Mouse (Mus musculus) spleen, embryonic (tissue): ENCODE results near the gene Tmod4.

Experiments
- CTCF ChIA-PET: fragments of 350-600 bp; sonication (Branson Sonifier 250); formaldehyde crosslinking; loops from one replicate; lab custom pipeline; 2022; lab: Charles Lee

Tmod4 gene

DNA sequence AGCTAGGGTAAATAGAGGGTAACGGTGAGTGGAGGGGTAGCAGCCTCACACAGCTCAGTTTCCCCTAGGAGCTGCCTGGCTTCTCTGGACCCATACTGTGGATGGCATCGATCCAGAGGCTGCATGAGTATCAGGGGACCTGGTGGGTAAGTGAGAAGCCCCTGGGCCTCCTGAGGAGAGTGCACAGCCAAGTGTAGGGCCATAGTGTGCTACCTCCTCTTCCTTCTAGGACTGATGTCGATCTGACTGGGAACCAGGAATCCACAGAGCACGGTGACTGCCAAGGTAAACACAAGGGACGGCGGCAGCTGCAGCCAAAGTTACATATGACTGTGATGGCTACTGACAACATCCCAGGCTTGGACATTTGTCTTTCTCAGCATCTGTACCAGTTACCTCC, 46.8 kb downstream of the Tmod4 start:
- CTCF ChIA-PET: no interaction called here

- CTCF ChIA-PET: interaction anchor here (0.6 kb wide), 2 partner anchors 18 to 31 kb away, joined by 3 read pairs; partner anchors contain the start of gene Tnfaip8l2
These were observed 48.4 kb downstream of the Tmod4 start for GRCm38 (mm10) chr3:95172526-95173255.

DNA sequence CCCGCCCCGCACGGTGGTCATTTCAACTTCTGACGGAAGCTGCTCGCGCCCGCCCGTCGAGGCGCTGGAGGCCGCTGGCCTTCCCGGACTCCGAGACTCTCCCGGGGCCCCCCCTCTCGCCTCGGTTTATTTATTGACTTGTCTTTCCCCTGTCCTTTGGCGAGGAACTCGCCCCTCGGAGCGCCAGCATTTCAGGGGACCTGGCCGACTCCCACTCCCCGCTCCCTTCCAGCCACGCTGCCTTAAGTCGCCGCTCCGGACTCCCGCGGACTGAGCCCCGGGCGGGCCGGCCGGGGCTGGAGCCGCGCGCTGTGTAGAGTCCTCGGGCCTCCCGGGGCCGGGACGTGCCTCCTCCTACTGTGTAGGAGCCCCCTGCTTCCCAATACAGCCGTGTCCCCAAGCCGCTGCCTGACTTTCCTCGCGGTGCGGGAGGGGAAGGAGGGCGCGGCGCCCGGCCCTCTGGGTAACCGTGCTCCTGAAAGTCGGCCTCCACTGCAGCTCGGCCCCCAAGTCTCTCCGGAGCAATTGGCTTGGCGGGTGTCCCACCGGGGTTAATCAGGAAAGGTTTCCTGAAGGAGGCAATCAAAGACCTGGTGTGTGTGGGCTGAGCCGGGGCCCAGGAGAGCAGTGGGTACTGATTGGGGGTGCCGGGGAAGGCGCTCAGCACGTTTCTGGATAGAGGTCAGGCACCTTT, 49.1 kb downstream of the Tmod4 start:
- CTCF ChIA-PET: interaction anchor here (0.6 kb wide), 2 partner anchors 18 to 32 kb away, joined by 3 read pairs; partner anchors contain the start of gene Tnfaip8l2

GRCm38 (mm10) chr3:95174011-95174592, 49.8 kb downstream of the Tmod4 start:
- CTCF ChIA-PET: no interaction called here

DNA sequence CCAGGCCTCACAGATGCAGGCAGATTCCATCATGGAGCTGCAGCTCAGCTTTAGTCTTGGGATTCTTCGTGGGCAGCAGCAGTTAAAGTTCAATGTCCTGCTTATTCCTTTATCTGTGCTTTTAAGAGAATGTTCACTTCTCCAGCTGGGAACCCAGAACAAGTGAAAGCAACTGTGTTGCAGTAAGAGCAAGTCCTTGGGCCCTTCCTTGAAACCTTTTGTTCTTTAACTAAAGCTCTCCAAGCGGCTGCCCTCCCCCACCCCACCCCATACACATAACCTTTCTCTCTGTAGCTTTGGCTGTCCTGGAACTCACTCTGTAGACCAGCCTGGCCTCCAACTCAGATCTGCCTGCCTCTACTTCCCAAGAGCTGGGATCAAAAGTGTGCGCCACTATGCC, 52.2 kb downstream of the Tmod4 start:
- CTCF ChIA-PET: no interaction called here

DNA sequence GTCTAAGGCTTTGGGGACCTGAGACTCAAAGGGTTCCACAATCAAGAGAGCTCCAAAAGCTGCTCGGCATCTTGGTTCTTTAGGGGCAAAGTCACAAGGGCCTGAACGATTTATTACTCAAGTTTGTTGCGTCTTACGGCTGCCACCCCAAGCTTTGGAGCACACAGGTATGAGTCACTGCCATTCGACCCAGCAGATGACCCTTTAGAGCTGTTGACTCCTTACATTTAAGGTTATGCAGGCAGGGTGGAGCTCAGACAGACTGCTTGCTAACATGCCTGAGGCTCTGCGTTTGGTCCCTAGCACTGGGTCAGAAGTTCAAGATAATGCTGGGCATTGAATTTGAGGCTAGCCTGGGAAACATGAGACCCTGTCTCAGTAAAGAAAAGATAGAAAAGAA, 53.3 kb downstream of the Tmod4 start:
- CTCF ChIA-PET: interaction anchor here (0.8 kb wide), 1 partner anchor 91 kb away, joined by 25 read pairs; no protein-coding TSS in a partner anchor
